Mouse (Mus musculus) left cerebral cortex, adult 18-20 months (tissue): ENCODE results near the gene Mlec. TPM values are rescaled to one million over a fixed set of nuclear protein-coding genes. Genes with fewer than 3 reads are reported as not detected.
"Not testable (repeated sequence)": the region's sequence is repeated elsewhere in the genome, so short reads cannot be mapped to it uniquely, and the experiment has no call there.

Experiments used
- DNase-seq, 2 experiments: peaks; one replicate each; pipeline ENCODE4 v3.0.0; 2021 to 2022; ENCODE audit warnings: low spot score in 2 of 2, mixed read lengths in 1 of 2
- total RNA-seq, 2 experiments: library from RNA; stranded (reverse); gene quantifications; 2 replicates each; pipeline ENCODE4 v1.2.3; 2021

Gene Mlec
- total RNA-seq, 2 experiments from 2014 or later, result 88.6 to 93.5 TPM

DNA sequence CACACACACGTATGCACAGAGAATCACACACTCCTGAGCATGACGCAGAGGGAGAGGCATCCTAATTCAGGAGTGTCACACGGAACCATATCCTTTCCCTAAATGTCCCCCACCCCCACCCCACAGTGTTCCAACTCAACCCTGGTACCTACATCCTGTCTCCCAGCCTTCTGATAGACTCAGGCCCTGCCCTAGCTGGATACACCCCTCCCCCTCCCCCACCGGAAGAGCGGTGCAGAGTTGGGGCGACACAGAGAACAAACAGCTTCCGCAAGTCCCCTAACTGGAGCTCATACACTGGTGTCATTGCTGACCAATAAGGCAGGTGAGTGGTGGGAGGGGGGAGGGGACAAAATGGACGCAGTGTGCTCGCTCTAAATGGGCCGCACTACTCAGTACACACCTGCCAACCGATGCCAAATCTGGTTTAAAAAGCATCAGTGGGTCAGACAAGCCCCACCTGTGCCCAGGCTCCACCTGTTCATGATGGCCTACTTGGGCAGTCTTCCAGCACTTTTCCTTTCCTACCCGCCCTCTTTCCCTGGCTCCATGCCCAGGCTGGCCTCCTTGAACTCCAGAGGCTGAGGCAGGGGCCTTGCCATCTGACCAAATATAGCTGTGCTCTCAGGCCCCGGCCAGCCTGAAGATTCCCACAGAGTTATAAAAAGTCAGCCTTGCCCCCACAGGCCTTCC lies 23.4 kb upstream of the Mlec start:
- no peak for DNase-seq

DNA sequence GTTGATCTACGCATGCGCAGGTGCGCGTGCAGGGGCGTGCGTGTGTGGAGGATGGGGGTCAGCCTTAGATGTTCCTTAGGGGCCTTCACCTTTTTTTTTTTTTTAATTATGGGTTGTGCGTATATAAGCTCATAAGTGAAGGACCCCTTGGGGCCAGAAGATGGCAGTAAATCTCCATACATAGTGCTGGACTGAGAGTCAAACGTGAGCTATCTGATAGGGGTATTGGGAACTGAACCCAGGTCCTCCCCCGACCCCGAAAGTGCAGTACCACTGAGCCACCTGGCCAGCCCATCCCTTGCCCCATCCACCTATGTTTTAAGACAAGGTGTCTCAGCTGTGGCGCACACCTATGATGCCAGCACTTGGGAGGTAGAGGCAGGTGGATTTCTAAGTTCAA lies 21.6 kb upstream of the Mlec start:
- no peak for DNase-seq

DNA sequence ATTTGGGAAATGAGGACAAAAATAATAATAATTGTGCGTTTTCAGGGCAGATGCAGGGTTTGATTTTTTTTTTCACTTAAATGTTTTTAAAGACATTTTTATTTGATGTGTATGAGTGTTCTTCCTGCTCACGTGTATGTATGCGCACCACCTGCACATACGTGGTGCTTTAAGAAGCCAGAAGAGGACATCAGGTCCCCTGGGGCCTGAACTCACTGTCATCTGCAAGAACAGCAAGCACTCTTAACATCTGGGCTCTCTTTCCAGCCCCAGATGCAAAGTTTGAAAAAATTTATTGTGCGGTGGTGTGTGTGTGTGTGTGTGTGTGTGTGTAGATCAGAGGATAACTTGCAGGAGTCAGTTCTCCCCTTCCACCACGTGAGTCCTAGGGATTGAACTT lies 19.9 kb upstream of the Mlec start:
- DNase-seq, result no peak

DNA sequence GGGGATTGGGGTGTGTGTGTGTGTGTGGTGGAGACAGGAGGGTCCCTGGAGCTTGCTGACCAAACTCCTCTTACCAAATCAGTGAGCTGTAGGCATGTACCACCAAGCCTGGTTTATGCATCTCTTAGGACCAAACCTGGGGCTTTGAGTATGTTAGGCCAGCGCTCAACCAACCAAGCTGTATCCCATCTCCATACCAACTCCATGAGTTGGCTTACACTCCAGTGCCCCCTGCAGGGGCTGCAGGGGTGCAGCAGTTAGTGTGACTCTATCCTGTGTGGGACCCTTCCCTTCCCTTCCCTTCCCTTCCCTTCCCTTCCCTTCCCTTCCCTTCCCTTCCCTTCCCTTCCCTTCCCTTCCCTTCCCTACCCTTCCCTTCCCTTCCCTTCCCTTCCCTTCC lies 16.6 kb upstream of the Mlec start:
- DNase-seq, result no peak

DNA sequence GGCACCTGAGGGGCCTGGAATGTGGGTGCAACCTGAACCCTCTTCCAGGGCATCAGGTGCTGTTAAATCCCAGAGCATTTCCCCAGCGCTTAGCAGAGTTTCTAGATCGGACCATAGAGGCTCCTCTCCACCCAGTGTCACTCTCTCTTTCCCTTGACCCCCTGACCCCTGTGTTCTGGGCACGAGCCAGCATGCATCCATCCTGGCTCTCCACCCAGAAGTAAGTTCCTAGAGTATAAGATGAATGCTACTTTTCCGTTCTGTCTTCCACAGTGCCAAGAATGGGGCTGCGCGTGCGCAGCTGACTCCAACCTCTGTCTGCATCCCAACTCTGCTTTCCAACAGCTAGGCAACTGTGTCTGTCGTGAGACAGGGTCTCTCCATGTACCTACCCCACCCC lies 12.2 kb upstream of the Mlec start:
- no peak for DNase-seq

DNA sequence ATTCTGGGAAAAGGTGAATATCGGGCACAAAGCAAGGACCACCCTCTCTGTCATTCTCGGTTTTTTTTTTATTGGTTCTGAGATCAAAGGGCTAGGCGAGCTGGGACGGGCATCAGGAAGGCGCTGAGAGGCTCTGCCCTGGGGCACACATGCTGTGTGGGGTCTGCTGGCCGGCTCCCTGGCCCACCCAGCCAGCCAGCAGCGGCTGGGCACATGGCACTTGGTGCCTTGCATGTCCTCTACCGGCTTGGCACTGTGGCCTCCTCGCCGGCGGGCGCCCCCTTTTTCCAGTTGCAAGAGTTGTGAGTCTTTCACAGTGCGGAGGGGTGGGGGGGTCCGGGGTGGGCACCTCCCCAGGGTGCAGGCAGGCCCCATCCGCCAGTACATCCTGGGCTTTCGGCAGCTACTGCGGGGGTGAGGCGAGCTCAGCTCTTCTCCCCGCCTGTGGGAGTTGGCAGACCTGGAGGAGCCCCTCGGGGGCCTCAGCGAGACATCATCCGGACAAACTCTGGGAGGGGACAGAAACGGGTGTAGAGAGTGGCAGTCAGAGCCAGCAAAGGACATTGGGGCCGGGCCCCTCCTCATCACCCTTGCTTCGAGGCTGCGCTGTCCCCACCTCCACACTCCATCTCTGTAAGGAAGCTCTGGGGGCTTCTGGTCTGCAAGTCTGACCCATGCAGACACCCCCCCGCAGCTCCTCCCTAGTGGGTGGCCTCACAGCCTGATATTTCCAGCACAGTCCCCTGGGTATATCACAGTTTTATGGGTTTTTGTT lies 10.8 kb upstream of the Mlec start:
- no peak for DNase-seq

DNA sequence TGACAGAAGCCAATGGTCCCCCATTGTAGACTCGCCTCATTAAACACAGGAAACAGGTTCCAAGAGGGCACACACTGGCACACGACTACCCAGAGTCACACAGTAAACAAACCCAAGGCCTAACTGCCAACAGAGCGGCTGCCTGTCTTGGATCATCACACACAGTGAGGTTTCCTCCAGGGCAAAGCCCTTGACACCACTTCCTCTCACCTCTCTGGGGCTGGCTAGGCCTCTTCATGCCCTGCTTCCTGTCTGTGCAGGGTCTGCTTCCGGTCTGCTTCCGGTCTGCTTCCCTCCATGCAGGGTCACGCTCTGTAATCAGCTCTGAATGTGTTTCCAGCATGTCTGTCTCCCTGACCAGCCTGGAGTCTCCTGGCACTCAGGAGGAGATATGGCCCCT lies 9.4 kb upstream of the Mlec start:
- no peak for DNase-seq

DNA sequence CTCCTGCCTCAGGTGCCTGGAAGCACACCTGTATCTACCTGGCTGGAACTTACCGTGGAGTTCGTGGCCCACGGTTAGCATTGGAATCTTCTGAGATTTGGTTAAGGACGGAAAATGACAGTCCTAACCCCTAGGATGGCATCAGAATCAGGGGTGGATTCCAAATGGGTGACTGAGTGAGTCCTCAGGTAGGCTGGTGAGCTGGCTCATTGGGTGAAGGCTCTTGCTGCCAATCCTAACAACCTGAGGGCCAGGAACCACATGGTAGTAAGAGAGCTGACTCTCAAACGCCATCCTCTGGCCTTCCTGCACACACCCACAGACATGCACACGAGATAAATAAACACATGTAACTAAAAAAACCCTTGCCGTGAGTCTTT lies 8.8 kb upstream of the Mlec start:
- no peak for DNase-seq

DNA sequence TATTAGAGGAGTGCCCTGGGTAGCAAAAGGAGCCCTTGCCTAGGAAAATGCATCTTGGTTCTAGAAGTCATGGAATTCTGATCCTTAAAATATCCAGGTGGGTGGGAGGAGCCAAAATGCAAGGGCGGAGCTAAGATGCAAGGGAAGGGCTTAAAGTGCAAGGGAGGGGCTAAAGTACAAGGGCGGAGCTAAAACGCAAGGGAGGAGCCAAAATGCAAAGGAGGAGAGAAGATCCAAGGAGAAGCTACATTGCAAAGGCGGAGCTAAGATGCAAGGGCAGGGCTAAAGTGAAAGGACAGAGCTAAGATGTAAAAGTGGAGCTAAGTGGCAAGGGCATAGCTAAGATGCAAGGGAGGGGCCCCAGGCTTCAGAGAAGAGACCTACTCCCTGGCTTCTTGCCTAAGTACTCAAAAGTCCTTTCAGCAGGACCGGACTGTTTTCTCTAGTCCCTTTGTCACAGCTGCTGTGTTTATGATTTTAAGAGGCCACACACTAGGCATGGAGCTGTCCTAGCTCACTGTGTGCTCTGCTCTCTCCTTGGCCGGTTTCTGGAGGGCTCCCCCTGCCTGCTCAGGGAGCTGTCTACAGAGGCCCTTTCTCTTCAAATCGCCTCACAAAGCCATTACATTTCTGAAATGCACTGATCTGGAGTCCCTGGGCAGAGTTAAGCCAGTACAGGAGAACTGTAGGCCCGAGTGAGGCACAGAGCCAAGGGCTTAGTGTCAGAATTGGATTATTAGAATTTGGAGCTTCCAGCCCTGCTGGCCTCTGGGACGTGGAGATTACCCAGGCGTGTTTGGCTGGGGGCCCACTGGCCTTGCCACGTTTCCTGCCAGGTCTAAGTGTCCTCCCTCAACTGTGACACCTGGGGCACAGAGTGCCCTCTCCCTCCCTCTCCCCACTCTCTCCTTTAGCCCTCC lies 8.2 kb upstream of the Mlec start:
- no peak for DNase-seq

DNA sequence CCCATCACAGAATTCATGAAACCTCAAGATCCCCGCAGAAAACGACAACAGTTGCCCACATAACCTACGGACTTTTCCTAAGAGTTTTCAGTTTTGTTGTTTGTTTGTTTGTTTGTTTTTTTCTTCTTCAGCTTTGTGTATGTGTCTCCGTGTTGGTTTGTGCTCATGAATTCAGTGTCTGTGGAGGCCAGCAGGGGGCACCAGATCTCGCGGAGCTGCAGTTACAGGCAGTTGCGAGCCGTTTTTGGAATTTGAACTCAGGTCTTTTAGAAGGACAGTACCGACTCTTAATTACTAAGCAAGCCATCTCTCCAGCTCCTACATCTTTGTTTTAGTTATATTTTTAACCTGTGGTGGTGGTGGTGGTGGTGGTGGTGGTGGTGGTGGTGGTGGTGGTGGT lies 7.4 kb upstream of the Mlec start:
- no peak for DNase-seq

DNA sequence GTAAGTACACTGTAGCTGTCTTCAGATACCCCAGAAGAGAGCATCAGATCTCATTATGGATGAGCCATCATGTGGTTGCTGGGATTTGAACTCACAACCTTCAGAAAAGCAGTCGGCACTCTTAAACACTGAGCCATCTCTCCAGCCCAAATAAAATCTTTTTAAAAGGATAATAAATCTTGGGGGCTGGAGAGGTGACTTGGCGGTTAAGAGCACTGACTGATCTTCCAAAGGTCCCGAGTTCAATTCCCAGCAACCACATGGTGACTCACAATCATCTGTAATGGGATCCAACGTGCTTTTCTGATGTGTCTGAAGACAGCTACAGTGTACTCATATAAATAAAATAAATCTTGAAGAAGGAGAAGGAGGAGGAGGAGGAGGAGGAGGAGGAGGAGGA lies 6.5 kb upstream of the Mlec start:
- not testable (repeated sequence) for DNase-seq

DNA sequence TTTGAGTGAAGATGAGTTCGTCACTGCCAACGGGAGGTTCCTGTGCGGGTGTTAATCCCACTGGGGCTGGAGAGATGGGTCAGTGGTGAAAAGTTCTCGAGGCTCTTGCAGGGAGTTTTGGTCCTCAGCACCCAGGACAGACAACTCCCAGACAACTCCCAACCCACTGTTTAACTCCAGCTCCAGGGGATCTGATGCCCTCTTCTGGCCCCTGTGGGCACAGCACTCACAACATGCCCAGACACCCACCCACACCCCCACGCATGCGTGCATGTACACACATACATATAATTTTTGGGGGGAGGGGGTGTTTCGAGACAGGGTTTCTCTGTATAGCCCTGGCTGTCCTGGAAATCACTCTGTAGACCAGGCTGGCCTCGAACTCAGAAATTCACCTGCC lies 5.6 kb upstream of the Mlec start:
- peak; percentile 62 to 66 for DNase-seq

DNA sequence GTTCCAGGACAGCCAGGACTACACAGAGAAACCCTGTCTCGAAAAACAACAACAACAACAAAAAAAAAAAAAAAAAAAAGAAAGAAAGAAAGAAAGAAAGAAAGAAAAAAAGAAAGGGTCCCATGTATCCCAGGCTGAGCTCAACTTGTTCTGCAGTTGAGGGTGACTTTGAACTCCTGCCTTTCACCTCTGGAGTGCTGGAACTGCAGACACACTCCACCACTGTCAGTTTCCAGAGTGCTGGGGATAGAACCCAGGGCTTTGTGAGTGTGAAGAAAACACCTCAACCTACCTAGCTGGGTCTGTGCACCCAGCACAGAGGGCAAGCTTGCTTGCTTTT lies 3.9 kb upstream of the Mlec start:
- DNase-seq, result not testable (repeated sequence)

DNA sequence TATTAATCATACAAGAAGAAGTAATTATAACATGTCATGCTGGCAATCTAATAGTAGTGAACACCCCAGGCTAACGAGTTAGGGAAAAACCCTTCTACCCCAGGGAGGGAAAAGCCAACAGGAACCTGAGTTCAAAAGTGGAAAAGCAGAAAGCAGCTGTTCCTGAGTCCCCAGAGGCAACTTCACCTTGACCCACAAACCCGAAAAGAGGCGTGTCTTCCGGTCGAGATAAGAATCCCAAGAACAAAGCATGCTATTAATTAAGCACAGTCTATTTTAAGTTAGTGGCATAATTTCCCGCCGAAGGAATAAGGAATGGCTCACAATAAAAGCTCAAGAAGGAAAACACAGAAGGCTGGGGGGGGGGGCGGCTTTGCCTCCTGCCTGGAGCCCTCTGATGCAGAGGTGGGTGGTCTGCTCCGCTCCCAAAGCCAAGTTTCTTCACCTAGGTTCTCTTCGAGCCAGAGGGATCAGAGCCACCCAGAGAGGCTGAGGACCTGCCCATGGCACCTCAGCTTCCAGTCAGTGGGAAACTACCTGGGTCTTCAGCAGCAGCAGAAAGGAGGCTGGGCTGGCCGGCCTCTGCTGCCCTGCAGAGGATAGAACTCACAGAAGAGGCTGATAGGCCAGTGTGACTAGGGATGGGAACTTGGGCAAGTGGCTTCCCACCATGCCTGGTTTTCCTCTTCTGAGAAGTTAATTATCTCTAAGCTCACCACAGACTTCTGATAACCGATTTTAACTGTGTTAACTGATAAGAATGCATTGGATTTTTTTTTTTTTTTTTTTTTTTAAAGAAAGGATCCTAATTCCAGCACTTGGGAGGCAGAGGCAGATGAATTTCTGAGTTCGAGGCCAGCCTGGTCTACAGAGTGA lies 3.3 kb upstream of the Mlec start:
- DNase-seq, result no peak

DNA sequence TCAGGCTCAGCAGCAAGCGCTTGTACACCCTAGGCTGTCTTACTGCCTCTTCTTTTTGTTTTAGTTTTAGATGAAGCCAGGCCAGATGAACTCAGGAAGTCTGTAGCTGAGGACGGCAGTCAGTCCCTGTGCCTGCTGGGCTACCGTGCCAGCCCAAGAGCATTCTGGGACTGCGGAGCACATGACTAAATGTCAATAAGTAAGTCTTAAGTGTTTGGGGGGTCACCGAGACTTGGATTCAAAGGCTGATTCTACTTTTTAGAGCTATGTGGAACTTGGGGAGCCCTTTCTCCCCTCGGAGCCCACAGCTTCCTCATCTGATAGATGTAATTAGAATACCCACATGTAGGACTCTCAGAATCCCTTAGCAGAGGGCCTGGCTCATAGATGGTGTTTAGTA lies 2.7 kb upstream of the Mlec start:
- no peak for DNase-seq

DNA sequence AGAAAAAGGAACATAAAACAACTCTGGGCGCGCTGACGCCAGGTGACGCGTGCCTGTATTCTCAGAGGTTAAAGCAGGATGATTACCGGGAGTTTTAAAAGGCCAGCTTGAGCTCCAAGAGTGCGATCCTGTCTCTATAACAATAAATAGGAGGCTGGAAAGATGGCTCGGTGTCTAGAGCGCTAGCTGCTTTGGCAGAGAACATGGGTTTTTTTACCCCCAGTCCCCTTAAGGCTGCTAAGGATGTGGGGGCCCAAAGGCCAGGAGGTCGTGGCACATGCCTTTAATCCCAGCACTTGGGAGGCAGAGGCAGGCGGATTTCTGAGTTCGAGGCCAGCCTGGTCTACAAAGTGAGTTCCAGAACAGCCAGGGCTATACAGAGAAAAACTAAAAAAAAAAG lies 1.2 kb upstream of the Mlec start:
- DNase-seq, result no peak

DNA sequence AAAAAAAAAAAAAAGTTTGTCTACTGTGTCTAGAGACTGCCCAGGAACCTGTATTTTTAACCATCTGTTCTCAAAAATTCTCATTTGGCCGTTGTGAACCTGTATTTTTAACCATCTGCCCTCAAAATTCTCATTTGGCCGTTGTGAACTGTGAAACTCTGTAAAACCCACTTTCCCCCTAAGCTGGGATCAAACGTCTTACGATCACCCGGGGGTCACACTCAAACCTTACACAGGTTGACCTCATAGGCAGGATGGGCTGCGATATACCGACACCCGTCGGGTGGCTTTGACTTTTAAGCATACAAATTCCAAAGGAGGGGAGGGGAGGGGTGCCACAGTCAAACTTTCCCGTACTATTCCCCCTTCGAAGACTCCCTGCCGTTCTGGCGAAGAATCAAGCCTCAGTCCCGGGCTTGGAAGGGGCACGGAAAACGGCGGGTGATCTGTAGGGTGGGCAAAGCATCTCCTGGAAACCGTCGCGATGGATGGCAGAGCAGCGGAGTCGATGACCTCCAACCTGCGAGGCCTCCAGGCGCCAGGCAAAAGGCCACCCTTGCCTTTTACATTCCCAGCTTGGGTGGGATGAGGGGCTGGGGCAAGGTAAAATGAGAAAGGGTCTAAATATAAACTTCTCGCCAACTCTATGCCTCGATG lies 918 bp downstream of the Mlec start:
- no peak for DNase-seq

DNA sequence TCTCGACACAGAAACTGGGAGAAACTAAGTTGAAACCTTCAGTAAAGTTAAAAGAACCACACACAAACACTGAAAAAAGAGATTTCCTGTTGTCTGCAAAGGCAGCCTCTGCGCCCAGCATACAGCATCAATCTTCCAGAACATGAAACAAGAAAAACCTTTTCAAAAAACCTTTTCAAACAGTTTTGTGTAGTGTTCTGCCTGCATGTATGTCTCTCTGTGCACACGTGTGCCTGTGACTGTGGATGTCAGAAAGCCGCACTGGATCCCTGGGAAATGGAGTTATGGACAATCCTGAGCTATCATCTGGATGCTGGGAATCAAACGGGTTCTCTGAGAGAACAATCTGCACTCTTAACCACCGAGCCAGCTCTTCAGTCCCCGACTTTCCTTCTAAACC lies 1.6 kb downstream of the Mlec start:
- DNase-seq, result no peak

DNA sequence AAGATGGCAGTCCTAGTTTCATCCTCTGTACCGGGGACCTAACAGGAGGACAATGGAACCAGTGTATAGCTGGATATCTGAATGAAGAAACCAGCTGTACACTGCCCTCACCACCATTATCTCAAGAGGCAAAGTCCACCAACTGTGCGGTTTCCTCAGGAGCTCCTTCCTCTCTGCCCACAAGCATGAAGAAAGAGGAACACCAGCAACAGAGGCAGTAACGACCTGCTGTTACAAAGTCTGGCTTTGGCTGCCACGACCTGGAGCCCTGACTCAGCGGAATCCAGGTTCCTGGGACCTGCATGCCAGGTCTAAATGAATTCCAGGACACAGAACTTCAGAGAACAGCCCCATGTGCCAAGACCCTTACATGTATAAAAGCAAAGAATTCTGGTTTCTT lies 2.1 kb downstream of the Mlec start:
- DNase-seq, result no peak

DNA sequence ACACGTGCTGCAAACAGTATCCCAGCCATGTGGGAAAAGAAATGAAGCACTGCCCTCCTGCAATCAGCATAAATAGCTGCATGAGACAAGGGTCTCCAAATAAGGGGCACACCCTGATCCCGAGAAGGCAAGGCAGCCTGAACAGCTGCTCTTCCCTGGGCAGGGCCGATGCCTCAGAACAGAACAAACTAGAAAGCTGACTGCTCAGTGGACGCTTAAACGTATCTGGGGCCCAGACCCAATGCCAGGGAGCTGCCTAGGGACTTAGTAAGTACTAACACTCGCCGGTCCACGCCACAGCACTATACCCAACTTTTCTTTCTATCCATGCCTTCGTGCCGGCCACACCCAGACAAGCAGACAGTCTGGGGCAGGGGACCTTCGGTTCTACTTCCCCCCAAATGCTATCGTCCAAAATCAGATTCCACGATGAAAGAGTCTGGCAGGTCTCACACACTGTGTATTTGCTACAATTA lies 2.8 kb downstream of the Mlec start:
- DNase-seq, result no peak
